Mouse (Mus musculus): Measurements from ENCODE around the gene Smg7.

DNA sequence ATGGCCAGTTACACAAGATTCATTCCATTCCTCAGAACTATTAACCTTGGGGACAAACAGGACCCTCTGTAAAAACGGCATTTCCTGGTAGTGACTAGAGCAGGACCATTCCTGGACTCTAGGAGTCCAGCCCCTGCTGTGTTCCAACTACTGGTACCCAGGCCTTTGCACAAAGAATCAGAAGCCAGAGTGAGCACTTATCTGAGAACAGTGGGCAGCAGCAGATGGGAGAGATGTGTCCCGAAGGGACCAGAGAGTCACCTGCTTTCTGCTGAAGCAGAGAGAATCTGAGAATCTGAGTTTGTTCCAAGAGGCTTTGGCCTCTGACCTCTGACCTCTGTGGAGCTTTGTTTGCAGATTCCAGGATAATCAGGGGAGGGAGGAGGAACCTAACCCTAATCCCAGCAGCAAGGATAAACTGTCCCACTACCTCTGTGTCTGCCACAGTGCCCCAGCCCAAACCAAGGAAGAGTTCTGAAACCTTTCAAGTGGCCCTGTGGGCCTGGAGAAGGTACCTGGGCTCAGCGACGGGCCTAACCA lies 114.3 kb downstream of the Smg7 start:
- TF ChIP-seq CTCF (IDR thresholded peaks at IDR 0.05; ENCODE audit: control insufficient read depth, insufficient read depth, insufficient read length) (no peak), FOSL1 (IDR thresholded peaks at IDR 0.05; ENCODE audit: insufficient read depth, low read length, poor library complexity, severe bottlenecking) (no peak)
